Mouse (Mus musculus) forebrain, embryonic 11.5 days (tissue): ENCODE data around the gene Fam213a. TPM values are rescaled to one million over a fixed set of nuclear protein-coding genes. Genes with fewer than 3 reads are reported as not detected.

Experiments
- ATAC-seq: fragments of 200-750 bp; cut with Nextera tagmentation; replicated peaks from 2 replicates; pipeline ENCODE4 v1.8.0; 2017; ENCODE audit warnings: moderate TSS enrichment; ENCODE audit not compliant: low FRiP score
- DNase-seq: peaks from one replicate; pipeline ENCODE4 v3.0.0-alpha.2; 2017; ENCODE audit warnings: low spot score
- H3K27ac ChIP-seq: fragments of 300-500 bp; sonication (generic); 2 replicates; pipeline ENCODE4 v1.5.1; 2014; ENCODE audit warnings: low read depth, low read length
- H3K27me3 ChIP-seq: fragments of 300-500 bp; sonication (generic); 2 replicates; pipeline ENCODE4 v1.6.1; 2014; ENCODE audit warnings: mild to moderate bottlenecking, low read length, mixed read lengths; ENCODE audit not compliant: control insufficient read depth, insufficient read depth
- H3K36me3 ChIP-seq: fragments of 300-500 bp; sonication (generic); 2 replicates; pipeline ENCODE4 v1.6.1; 2014; ENCODE audit warnings: mild to moderate bottlenecking, low read length, moderate library complexity, mixed read lengths; ENCODE audit not compliant: control insufficient read depth, insufficient read depth
- H3K4me1 ChIP-seq: fragments of 300-500 bp; sonication (generic); replicated peaks from 2 replicates; pipeline ENCODE4 v1.6.1; 2014; ENCODE audit warnings: low read length, mixed read lengths; ENCODE audit not compliant: control insufficient read depth, insufficient read depth
- H3K4me2 ChIP-seq: fragments of 300-500 bp; sonication (generic); 2 replicates; pipeline ENCODE4 v1.6.1; 2014; ENCODE audit warnings: low read depth, mild to moderate bottlenecking, low read length, moderate library complexity, mixed read lengths; ENCODE audit not compliant: severe bottlenecking
- H3K4me3 ChIP-seq: fragments of 300-500 bp; sonication (generic); 2 replicates; pipeline ENCODE4 v1.5.1; 2014; ENCODE audit warnings: low read depth, low read length
- H3K9ac ChIP-seq: fragments of 300-500 bp; sonication (generic); 2 replicates; pipeline ENCODE4 v1.6.1; 2014; ENCODE audit warnings: low read length
- H3K9me3 ChIP-seq: fragments of 300-500 bp; sonication (generic); 2 replicates; pipeline ENCODE4 v1.6.1; 2016; ENCODE audit warnings: low read length, mixed read lengths; ENCODE audit not compliant: control insufficient read depth
- WGBS: fragments of 180-500 bp; shearing (Covaris S2); extraction: QIAGEN DNeasy Blood & Tissue Kit; methylation state at CpG from one replicate; pipeline ENCODE4 v1.1.7; 2014; 5-methylcytosine and 5-hydroxymethylcytosine counted together
- polyA plus RNA-seq: library from polyadenylated mRNA; unstranded; fragments of >200 nt; fragmentation: Nextera tagmentation; extraction: Ambion mirVana; gene quantifications from 2 replicates; pipeline ENCODE4 v1.2.1, GENCODE M21; 2014

Gene Fam213a
- polyA plus RNA-seq, 1 experiment from 2014 or later, result 57.9 TPM

DNA sequence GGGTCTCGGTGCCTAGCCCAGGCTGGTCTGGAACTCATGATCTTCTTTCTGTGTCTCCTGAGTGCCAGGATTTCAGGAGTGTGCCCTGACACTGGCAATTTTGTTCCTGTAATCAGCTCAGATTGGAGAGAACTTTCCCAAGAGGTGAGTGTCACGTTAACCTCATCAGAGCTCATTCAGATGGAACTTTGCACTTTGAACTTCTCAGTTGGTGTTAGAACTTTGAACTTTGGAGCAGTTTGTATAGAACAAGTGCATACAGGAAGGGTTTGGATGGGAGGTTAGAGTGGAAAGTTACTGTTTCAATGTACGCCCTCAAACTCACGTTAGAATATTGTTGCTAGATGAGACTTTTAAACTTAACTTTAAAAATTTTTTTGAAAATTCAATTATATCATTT lies 15.7 kb upstream of the Fam213a start:
- Histone ChIP-seq H3K4me3 (no peak overlapping the region), H3K36me3 (no peaks in the 10 kb centered on the region), H3K27me3 (no peaks in the 10 kb centered on the region), H3K9me3 (no peaks in the 10 kb centered on the region), H3K9ac (no peak overlapping the region), H3K4me2 (no peak overlapping the region), H3K4me1 (no peaks in the 10 kb centered on the region), H3K27ac (no peak overlapping the region)
- ATAC-seq (no peak), DNase-seq (no peak)
- 77% methylated on average over 4 of the region's 4 CpGs for WGBS

DNA sequence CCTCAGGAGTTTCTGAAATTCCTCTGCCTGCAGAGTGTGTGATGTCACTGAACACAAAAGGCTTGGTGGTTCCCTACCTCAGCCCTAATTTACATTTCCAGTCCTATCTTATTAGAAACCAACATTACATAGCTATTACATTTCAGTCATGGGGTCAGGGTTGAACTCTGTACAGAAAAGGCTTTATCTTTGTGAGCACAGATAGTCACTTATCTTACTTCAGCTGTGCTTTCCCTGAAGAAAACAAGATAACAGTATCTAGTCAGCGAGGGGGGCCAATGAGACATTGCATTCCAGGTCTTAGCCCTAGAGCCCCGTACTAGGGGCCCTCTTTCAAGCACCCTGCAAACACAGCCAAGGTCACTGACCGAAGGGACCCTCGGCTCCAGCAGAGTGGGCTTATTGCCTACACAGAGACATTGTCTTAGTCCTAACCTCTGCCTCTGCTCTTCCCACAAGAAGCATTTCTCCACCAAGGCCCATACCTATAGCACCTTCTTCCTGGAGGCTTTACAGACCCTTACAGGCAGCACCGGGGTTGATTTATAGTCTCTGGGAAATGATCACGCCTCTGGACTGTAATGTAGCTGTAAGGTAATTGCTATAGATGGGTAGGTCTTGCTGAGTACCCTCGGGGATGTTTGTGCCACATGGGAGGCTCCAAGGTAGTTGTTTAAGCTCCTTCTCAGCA lies 12.2 kb upstream of the Fam213a start:
- H3K36me3 ChIP-seq, result no peaks in the 10 kb centered on the region
- no peaks in the 10 kb centered on the region for H3K9me3 ChIP-seq
- H3K27ac ChIP-seq, result no peak overlapping the region
- H3K4me2 ChIP-seq, result no peak overlapping the region
- DNase-seq, result no peak
- no peaks in the 10 kb centered on the region for H3K4me1 ChIP-seq
- no peak for ATAC-seq
- no peaks in the 10 kb centered on the region for H3K27me3 ChIP-seq
- WGBS, result 83% methylated on average over 7 of the region's 7 CpGs
- H3K9ac ChIP-seq, result no peak overlapping the region
- H3K4me3 ChIP-seq, result no peak overlapping the region

DNA sequence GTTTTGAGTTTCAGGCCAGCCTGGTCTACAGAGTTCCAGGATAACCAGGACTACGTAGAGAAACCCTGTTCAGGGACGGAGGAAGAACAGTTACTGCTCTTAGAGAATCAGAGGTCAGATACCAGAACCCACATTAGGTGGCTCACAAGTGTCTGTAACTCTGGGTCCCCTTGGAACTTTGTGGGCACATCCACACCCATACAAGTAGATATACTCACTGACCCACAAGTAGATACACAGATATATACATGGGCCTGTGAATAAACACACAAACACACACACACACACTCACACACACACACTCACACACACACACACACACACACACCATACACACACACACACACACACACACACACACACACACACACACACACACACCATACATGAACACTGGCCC lies 11.5 kb upstream of the Fam213a start:
- Histone ChIP-seq H3K9me3 (no peaks in the 10 kb centered on the region), H3K4me2 (no peak overlapping the region), H3K4me3 (no peak overlapping the region), H3K9ac (no peak overlapping the region), H3K4me1 (no peaks in the 10 kb centered on the region), H3K36me3 (no peaks in the 10 kb centered on the region), H3K27ac (no peak overlapping the region), H3K27me3 (no peaks in the 10 kb centered on the region)
- 83% methylated on average over 2 of the region's 2 CpGs for WGBS
- no peak for ATAC-seq
- no peak for DNase-seq

DNA sequence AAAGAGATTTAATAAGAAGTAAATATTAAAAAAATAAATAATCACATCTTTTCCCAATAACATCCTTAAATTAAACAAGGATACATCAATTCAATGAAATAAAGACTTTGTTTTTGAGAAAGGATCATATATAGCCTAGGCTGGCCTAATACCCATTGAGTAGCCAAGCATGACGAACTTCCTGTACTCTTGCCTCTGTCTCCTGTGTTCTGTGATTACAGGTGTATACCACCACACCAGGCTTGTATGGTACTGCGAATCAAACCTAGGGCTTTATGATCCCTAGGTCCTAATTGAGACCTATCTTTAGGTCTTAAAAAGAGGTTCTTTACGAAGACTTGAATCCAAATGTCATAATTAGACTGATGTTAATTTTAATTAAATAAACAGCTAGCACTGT lies 7.7 kb upstream of the Fam213a start:
- ATAC-seq (no peak), DNase-seq (no peak)
- Histone ChIP-seq H3K4me3 (no peak overlapping the region), H3K4me2 (no peak overlapping the region), H3K27me3 (no peaks in the 10 kb centered on the region), H3K4me1 (no peaks in the 10 kb centered on the region), H3K9ac (no peak overlapping the region), H3K27ac (no peak overlapping the region), H3K9me3 (no peaks in the 10 kb centered on the region), H3K36me3 (no peaks in the 10 kb centered on the region)
- 85% methylated on average over 3 of the region's 3 CpGs for WGBS

DNA sequence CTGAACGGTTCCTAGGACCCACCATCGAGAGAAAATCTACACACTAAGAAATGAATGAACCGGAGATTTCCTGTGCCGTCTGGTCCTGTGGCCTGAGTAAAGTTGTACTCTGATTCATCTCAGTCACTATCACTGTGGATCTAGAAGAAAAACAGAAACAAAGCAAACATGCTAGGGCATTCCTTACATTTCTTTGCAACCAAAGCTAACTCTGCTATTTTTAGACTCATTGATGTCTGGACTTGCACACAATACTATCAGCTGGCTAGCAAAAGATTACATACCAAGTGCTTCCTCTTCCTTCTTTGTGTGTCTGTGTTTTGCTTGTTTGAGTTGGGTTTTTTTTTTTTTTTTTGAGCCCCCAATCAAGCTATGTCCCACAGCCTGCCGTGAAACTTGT lies 3.9 kb upstream of the Fam213a start:
- H3K36me3 ChIP-seq, result no peaks in the 10 kb centered on the region
- DNase-seq, result no peak
- ATAC-seq, result no peak
- H3K27ac ChIP-seq, result no peak overlapping the region
- no peaks in the 10 kb centered on the region; the same call in 1 of the 2 replicates for H3K4me1 ChIP-seq
- WGBS, result 81% methylated on average over 5 of the region's 5 CpGs
- no peak overlapping the region for H3K4me2 ChIP-seq
- H3K9ac ChIP-seq, result no peak overlapping the region
- H3K9me3 ChIP-seq, result no peaks in the 10 kb centered on the region
- H3K27me3 ChIP-seq, result no peaks in the 10 kb centered on the region
- H3K4me3 ChIP-seq, result no peak overlapping the region

DNA sequence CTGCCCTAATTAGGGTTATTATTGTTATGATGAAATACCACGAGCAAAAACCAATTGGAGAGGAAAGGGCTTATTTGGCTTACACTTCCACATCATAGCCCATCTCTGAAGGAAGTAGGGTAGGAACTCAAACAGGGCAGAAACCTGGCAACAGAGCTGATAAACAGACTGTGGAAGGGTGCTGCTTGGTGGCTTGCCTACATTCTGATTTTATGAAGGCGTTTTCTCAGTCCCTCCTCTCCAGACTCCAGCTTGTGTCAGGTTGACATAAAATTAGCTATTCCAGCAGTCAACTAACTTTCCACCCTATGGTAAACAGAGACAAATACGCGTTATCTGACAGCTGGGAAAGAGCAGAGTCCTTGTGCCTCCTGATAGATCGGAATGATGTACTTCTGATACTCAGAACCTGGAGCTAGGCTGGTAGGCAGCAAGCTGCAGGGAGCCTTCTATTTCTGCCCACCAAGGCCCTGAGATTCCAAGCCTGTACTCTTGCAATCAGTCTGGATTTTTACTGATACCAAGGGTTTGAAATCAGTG lies 1.2 kb upstream of the Fam213a start:
- 80% methylated on average over 5 of the region's 5 CpGs for WGBS
- no peaks in the 10 kb centered on the region for H3K27me3 ChIP-seq
- no peaks in the 10 kb centered on the region for H3K9me3 ChIP-seq
- no peak for DNase-seq
- H3K9ac ChIP-seq, result no peak overlapping the region
- H3K27ac ChIP-seq, result no peak overlapping the region
- no peak for ATAC-seq
- H3K4me1 ChIP-seq, result no peaks in the 10 kb centered on the region; the same call in 1 of the 2 replicates
- no peaks in the 10 kb centered on the region for H3K36me3 ChIP-seq
- no peak overlapping the region for H3K4me2 ChIP-seq
- H3K4me3 ChIP-seq, result no peak overlapping the region

DNA sequence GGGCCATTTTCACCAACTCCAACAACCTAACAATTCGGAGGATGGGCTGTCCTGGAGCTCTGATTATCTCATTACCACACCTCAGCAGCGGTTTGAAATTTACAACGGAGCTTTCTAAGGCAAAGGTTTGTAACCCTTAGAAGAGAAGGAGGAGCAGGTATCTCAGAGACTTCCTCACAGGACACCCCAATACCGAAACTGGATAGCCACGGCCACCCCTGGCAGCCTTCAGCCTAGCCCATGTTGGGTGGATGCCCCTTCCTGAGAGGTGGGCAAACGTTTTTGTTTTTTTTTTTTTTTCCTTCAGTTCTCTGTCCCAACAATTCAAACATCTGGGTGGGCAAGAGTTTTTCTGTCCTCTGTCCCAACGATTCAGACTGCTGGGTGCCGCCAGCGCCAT lies 445 bp downstream of the Fam213a start:
- H3K36me3 ChIP-seq, result no peaks in the 10 kb centered on the region
- peak overlapping the region; percentile 78 for H3K4me2 ChIP-seq
- H3K4me1 ChIP-seq, result no peaks in the 10 kb centered on the region; the same call in 1 of the 2 replicates
- H3K4me3 ChIP-seq, result peak overlapping the region; percentile 53
- no peak overlapping the region for H3K27ac ChIP-seq
- DNase-seq, result no peak
- 24% methylated on average over 9 of the region's 9 CpGs for WGBS
- peak; percentile 6 for ATAC-seq
- peak overlapping the region; percentile 78 for H3K9ac ChIP-seq
- no peaks in the 10 kb centered on the region for H3K27me3 ChIP-seq
- no peaks in the 10 kb centered on the region for H3K9me3 ChIP-seq

DNA sequence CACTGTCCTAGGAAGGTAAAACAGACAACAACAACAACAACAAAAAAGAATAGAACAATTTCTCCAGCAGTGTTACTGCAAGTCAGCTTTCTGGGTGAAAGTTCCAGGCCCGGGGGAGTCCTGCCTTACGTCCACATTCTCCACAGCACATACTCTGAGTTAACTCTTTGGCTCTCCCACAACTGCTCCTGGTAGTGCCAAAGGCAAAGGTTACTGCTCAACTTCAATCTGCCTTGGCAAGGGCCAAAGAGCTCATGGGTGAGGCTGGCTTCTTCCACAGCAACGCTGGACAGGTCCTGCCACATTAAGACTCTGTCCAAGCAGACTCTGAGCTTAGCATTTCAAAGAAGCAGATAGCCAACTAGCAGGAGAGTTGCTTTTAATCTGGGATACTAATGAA lies 1.7 kb downstream of the Fam213a start:
- no peaks in the 10 kb centered on the region for H3K9me3 ChIP-seq
- no peaks in the 10 kb centered on the region for H3K27me3 ChIP-seq
- H3K9ac ChIP-seq, result no peak overlapping the region
- ATAC-seq (no peak), DNase-seq (no peak)
- WGBS, result 83% methylated on average over 3 of the region's 3 CpGs
- no peaks in the 10 kb centered on the region for H3K36me3 ChIP-seq
- H3K4me2 ChIP-seq, result no peak overlapping the region
- H3K4me3 ChIP-seq, result no peak overlapping the region
- H3K27ac ChIP-seq, result no peak overlapping the region
- H3K4me1 ChIP-seq, result no peaks in the 10 kb centered on the region; the same call in 1 of the 2 replicates

DNA sequence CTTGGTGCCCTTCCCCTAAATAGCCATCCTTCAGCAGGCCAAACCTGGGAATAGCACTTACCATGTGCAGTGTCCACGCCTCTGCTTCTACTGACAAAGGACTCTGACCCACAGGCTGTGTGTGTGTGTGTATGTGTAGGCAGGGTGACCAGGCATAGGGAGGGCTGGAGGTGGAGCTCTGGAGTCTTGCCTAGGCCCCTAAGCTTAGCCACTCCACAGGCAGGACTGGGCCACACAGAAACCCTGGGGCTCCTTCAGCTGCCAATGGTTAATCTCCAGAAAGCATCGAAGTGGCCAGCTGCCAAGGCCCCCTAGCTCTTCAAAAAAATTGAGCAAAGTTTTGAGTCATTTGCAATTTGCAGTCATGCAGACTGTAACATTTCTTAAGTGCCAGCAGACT lies 5.5 kb downstream of the Fam213a start:
- peaks cover 11% of the 10 kb centered on the region; the same call in 1 of the 2 replicates for H3K4me1 ChIP-seq
- H3K36me3 ChIP-seq, result no peaks in the 10 kb centered on the region
- no peak overlapping the region for H3K9ac ChIP-seq
- H3K27ac ChIP-seq, result no peak overlapping the region
- H3K27me3 ChIP-seq, result no peaks in the 10 kb centered on the region
- no peak for DNase-seq
- no peak overlapping the region for H3K4me2 ChIP-seq
- H3K9me3 ChIP-seq, result no peaks in the 10 kb centered on the region
- ATAC-seq, result no peak
- no peak overlapping the region for H3K4me3 ChIP-seq
- 69% methylated on average over 2 of the region's 2 CpGs for whole genome bisulfite sequencing
